Comparison of ENCODE assay signal across 21 mouse cellular contexts in genomic region chr9:122029765-122030164, GRCm38 (mm10). TPM values are rescaled to one million over a fixed set of nuclear protein-coding genes. Genes with fewer than 3 reads are reported as not detected.
A peak's percentile ranks its signal among the peaks of the same experiment; 100 is the strongest.
DNase-seq lines count a peak whose midpoint lies in the region; ATAC-seq and TF ChIP-seq lines count a peak whose summit lies in the region.
"Had no signal": no experiment of that assay in that cellular context is flagged by ENCODE, and none has a peak within 500 bp of the region (broad histone marks: within the 10 kb centered on the region; RNA-seq: fewer than 3 reads in every experiment).

No protein-coding gene starts in this region.

- TF ChIP-seq EP300 in heart, postnatal 0 days (IDR thresholded peaks at IDR 0.05; ENCODE audit: low read depth): no peak

- no peak overlapping the region for H3K9ac ChIP-seq in heart, postnatal 0 days (replicated peaks; ENCODE audit: low read depth, low read length)
- H3K9ac ChIP-seq: embryonic facial prominence, embryonic 15.5 days; hindbrain, embryonic 14.5 days; intestine, embryonic 15.5 days; kidney, embryonic 15.5 days had no signal

- TF ChIP-seq CTCF in heart, postnatal 0 days (IDR thresholded peaks at IDR 0.05; ENCODE audit: low read depth): no peak

- H3K27ac ChIP-seq in heart, postnatal 0 days (ENCODE audit: low read depth): peak overlapping the region; percentile 23; the same call in 1 of the 2 replicates
- H3K27ac ChIP-seq in brown adipose tissue, adult 24 weeks (replicated peaks; ENCODE audit: low read depth, low read length): peak overlapping the region; percentile 100
- H3K27ac ChIP-seq: embryonic facial prominence, embryonic 15.5 days; forebrain, embryonic 10.5 days; hindbrain, embryonic 14.5 days had no signal

- peaks cover 42% of the 10 kb centered on the region for H3K4me1 ChIP-seq in heart, postnatal 0 days (ENCODE audit: control insufficient read depth, insufficient read depth)
- peaks cover 60% of the 10 kb centered on the region for H3K4me1 ChIP-seq in brown adipose tissue, adult 24 weeks (ENCODE audit: control insufficient read depth, insufficient read depth, insufficient read length, low read length)

- no peak overlapping the region for H3K4me3 ChIP-seq in heart, postnatal 0 days (ENCODE audit: low read depth, low read length)
- no peak overlapping the region for H3K4me3 ChIP-seq in brown adipose tissue, adult 24 weeks (ENCODE audit: insufficient read depth, low read depth, low read length)
- H3K4me3 ChIP-seq: embryonic facial prominence, embryonic 15.5 days; erythroblast, embryonic 14.5 days; forebrain, embryonic 10.5 days; hindbrain, embryonic 10.5 days; intestine, embryonic 15.5 days; kidney, embryonic 15.5 days had no signal

- no peaks in the 10 kb centered on the region for H3K27me3 ChIP-seq in heart, postnatal 0 days (ENCODE audit: control insufficient read depth, insufficient read depth, low read length)
- H3K27me3 ChIP-seq: CH12.LX; embryonic facial prominence, embryonic 15.5 days; intestine, embryonic 15.5 days; kidney, embryonic 15.5 days; Patski had no signal

- no peak for ATAC-seq in heart, postnatal 0 days (ENCODE audit: insufficient read depth, low read depth)
- ATAC-seq: activated CD4-positive, CD25-positive, alpha-beta regulatory T cell, adult 4 months; forebrain, embryonic 14.5 days; intestine, embryonic 15.5 days; Patski had no signal

- 82% methylated on average over 7 of the region's 7 CpGs for WGBS in heart, postnatal 0 days

- no peak overlapping the region for H3K4me2 ChIP-seq in heart, postnatal 0 days (ENCODE audit: low read depth, low read length)
- H3K4me2 ChIP-seq: embryonic facial prominence, embryonic 15.5 days; hindbrain, embryonic 14.5 days; intestine, embryonic 15.5 days; kidney, embryonic 15.5 days had no signal

- H3K36me3 ChIP-seq in heart, postnatal 0 days (replicated peaks; ENCODE audit: control insufficient read depth, insufficient read depth, low read length): no peaks in the 10 kb centered on the region
- H3K36me3 ChIP-seq: embryonic facial prominence, embryonic 15.5 days; forebrain, embryonic 10.5 days; hindbrain, embryonic 10.5 days; intestine, embryonic 15.5 days; kidney, embryonic 15.5 days had no signal

- DNase-seq in cerebellum, adult 11-12 months: peak; percentile 33
- no peak for DNase-seq in cerebellum, postnatal 14 days
- DNase-seq in cerebellum, adult 9-11 months: peak; percentile 40
- DNase-seq in cerebellum, adult 18-20 months: no peak
- DNase-seq in heart, postnatal 0 days (ENCODE audit: low spot score): no peak
- no peak for DNase-seq in heart, adult 8-10 months (ENCODE audit: low spot score)
- DNase-seq: adrenal gland, postnatal 36 days; embryo, embryonic 11 days; kidney, adult 18-20 months had no signal

- H3K9me3 ChIP-seq in heart, postnatal 0 days (replicated peaks; ENCODE audit: control insufficient read depth, low read length): no peaks in the 10 kb centered on the region
- H3K9me3 ChIP-seq: embryonic facial prominence, embryonic 15.5 days; forebrain, embryonic 10.5 days; hindbrain, embryonic 10.5 days; intestine, embryonic 15.5 days; kidney, embryonic 15.5 days had no signal

RNA-seq across cellular contexts. Expression of gene Pomgnt2, which starts 32.9 kb away (rescaled TPM):
- total RNA-seq in heart, postnatal 0 days (2014; rRNA removed; ENCODE audit: low replicate concordance): 14.2 and 19.4 TPM in 2 replicates
- 6.9 and 7.9 TPM in 2 replicates for polyA plus RNA-seq in heart, postnatal 0 days (2015; fragmentation: Nextera tagmentation; extraction: Ambion mirVana)
- 10 to 100 TPM; 15.6 to 18.2 (median 16.7) TPM for total RNA-seq in heart, adult 8-10 months (2022)
- 4.0 and 6.3 TPM in 2 replicates for polyA plus RNA-seq in brown adipose tissue, adult 24 weeks (2012; ENCODE audit: insufficient read depth, insufficient read length, missing spikeins)
- total RNA-seq: CH12.LX had no signal
- polyA plus RNA-seq: activated CD4-positive, CD25-positive, alpha-beta regulatory T cell, adult 4 months had no signal

Comparison
In these comparisons a context has a peak if more than half of its experiments do, and no peak if none do; other contexts are left out.
1. DNase-seq: peak in cerebellum, adult 11-12 months (single experiment) and cerebellum, adult 9-11 months (single experiment); none in cerebellum, postnatal 14 days (0 of 2), cerebellum, adult 18-20 months (0 of 2), heart, postnatal 0 days (single experiment) and heart, adult 8-10 months (single experiment).